Mouse (Mus musculus) left cerebral cortex, adult 18-20 months (tissue): Measurements from ENCODE around the gene Umad1. TPM values are rescaled to one million over a fixed set of nuclear protein-coding genes. Genes with fewer than 3 reads are reported as not detected.
"Not testable (repeated sequence)": the region's sequence is repeated elsewhere in the genome, so short reads cannot be mapped to it uniquely, and the experiment has no call there.

Experiments used
- DNase-seq, 2 experiments: peaks; one replicate each; pipeline ENCODE4 v3.0.0; 2021 to 2022; ENCODE audit warnings: low spot score in 2 of 2, mixed read lengths in 1 of 2
- total RNA-seq, 2 experiments: library from RNA; stranded (reverse); gene quantifications; 2 replicates each; pipeline ENCODE4 v1.2.3; 2021

Gene Umad1
- total RNA-seq, 2 experiments from 2014 or later = 44.8 to 45.6 TPM

DNA sequence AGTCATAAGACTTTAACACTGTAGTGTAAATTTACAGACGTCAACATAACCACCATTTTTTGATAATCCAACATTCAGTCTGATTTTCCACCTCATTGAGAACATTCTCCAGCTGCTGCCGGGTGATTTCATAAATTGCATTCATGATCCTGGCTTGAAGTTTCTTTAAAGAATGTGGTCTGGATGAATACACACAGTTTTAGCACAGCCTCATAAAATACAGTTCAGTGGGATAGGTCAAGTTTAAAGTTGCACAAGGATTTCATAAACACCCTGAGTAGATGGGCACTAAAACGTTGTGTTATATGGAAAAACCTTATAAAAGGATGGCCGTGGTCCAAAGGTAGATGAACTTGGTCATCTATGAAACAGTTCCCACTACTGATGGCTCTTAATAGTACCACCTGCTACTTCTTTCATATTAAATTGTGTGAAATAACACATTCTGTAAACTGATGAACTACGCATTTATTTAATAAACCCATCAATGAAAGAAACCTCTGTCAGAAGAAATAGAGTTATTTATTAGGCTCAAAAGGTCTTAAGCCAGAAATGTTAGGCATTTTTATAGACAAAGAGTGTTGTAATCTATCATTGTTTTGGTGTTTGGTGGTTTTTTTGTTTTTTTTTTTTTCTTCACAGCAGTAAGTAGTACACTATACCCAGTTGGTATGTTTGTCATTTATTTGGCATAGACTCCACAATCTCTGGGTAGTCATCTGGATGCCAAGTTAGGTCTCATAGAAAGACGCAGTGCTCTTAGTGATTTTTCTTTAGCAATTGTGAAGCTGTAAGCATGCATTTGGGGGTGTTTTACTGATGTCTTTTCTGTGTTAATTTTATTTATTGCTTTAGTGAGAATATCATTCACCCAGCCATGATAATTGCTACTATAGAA lies 49.0 kb downstream of the Umad1 start:
- DNase-seq = no peak

DNA sequence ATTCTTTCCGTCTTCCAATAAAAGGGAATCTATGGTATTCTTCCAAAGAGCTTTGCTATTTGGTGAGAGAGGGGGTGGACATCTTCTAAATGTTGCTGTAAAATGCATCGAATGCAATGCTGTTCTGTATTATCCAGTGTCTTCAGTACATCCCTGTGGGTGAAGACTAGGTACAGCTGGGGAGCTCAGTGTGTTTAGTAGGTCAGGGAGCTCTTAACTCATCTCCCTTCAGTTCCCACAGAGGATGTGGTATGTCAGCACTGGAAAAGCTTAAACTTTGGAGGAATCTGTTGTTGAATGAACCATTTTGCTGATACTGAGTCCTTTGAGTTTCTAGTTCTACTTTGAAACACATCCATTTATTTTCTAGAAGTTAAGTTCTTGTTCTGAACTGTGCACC lies 53.5 kb downstream of the Umad1 start:
- no peak for DNase-seq

DNA sequence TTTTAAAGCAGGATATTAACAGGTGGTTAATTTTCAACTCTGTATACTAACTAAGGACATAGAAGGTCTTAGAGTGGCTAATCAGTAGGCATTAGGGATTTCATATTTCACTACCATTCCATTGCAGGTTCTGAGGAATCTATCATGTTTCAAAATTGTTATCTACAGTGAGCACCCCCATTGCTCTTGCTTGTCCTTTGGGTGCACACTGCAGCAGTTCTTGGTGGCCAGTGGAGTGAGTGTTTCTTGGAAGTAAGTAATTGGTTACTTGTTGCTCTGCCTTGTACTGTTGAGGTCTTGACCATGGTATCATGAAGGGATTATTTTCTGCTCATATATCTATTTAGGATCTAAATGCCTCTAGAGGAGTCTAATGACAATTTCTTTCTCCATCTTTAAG lies 57.1 kb downstream of the Umad1 start:
- DNase-seq = no peak

GRCm38 (mm10) chr6:8319591-8319990 lies 60.5 kb downstream of the Umad1 start:
- no peak for DNase-seq

GRCm38 (mm10) chr6:8331496-8331895 lies 72.4 kb downstream of the Umad1 start:
- not testable (repeated sequence) for DNase-seq

GRCm38 (mm10) chr6:8333380-8333779 lies 74.3 kb downstream of the Umad1 start:
- DNase-seq = no peak

- DNase-seq = no peak
Observed at GRCm38 (mm10) chr6:8336487-8337390, 77.7 kb downstream of the Umad1 start.

DNA sequence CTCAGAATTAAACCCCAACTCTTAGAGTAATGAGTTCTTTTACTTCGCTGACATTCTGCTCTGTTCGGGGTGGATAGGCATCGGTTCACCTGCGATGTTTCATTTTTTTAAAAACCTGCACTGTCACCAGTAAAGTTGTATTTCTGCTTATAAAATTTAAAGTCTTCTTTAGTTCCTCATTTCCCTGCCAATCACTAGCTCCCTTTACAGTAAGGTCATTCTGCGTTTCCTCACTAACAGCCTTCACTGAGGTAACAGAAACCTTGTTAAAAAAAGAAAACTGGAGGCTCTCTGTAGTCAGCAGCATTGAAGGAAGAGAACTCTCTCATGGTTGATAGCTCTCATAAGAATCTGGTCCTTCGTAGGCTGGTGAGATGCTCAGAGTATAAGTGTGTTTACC lies 80.4 kb downstream of the Umad1 start:
- no peak for DNase-seq

- DNase-seq = no peak
Observed at GRCm38 (mm10) chr6:8343271-8343670, 84.2 kb downstream of the Umad1 start.

- DNase-seq = peak; percentile 55 to 61
Observed at GRCm38 (mm10) chr6:8345219-8345856, 86.2 kb downstream of the Umad1 start.

- DNase-seq = no peak
Observed at GRCm38 (mm10) chr6:8347154-8347553, 88.1 kb downstream of the Umad1 start.

DNA sequence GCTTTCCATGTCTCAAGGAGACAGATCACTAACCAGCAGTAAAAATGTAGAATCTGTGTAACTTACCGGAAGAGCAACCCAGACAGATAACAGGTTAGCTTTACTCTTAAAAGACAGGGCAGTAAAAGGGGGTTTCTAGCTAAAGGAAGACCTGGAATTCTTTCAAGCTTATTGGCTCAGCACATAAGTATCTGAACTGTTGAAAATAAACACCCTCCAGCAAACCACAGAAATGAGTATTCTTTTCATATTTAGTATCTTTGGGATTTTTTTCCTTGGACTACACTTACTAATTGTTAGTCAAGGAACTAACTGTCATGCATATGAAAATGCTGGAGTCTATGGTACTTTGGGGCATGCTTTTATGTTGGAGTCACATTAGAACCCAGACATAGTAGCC lies 89.3 kb downstream of the Umad1 start:
- DNase-seq = no peak

DNA sequence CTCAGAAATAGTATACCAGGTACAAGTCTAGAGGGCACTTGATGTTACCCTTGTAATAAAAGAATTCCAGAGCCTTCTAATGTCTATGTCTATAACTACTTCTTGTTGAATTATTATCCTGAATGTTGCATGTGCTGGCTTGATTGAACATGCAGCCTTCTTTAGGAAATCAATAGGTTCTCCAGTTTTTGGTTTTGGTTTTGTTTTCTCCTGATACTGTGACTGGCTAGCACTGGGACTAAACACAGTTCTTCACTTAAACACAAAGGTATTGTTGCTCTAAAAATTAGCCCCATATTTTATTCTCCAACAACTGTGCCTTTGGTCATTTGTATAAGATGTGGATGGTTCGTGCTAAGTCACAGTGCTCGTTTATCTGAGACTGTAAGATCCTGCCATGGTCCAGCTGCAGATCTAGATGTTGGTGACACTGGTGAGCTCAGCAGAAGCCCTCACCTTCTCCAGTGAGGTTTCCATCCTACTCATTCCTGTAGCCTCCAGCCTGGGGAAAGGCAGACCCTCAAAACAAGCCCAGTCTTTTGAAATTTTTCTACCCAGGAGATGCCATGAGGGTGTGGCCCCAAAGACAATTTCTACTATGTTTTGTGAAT lies 90.1 kb downstream of the Umad1 start:
- DNase-seq = no peak

DNA sequence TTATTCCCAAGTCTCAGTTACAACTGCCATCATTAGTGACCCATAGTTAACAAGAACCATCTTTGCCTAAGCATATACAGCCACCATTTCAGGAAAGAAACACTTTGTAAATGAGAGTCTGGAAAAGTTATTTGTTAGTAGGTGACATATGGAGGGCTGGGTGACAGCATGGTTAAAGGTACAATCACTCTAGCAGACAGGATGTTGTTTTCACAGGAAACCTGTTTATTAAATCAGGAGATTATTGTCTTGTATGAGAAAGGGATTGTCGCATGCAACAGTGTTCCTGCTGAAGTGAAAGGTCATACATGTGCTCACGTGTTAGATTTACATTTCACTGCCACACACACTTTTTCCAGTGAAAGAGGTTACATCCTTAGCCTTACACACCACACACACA lies 92.4 kb downstream of the Umad1 start:
- DNase-seq = no peak

DNA sequence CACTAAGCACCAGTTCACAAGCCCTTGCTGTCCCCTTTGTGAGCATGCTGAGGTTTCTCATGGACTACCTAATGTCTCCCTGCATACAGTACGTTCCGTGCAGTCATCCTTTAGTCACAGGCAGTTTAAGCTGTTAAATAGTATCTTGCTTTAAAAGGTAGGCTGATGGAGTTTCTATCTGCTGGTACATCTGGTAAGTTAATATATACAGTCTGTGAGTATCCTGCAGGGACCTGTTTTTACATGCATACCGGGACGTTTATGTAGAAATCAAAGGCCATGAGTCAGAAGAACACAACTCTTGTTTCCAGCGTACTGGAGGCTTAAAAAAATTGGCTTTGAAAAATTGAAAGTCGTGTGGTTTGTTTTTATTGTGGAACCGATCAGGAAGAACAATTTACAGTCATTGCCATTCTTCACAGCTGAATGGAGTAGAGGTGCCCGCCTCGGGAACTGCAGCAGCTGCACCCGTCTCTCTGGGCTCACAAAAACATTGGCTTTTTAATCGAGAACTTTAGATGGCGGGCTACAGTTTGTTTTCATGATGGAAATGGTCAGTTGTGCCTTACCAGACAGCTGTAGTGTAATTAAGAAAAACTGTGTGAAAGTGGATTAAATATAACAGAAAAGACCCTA lies 93.6 kb downstream of the Umad1 start:
- DNase-seq = no peak

DNA sequence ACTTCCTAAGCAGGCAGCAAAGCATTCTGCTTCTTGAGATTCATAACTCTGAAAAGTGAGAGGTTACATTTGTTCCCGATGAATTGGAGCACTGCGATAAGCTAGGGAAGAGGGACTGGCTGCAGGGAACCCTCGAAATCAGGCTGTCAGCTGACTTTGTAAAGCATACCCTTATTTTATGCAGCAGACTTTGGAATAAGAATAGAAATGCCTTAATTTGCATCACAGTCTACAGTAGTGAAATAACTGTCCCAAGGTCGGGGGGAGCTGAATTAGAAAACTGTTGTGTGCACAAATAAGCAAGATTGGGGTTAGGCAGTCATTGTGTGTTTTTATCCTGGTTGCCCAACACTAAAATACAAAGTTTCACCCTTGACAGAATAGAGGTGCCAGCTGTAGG lies 94.4 kb downstream of the Umad1 start:
- DNase-seq = no peak

- no peak for DNase-seq
Observed at GRCm38 (mm10) chr6:8354846-8355245, 95.8 kb downstream of the Umad1 start.

DNA sequence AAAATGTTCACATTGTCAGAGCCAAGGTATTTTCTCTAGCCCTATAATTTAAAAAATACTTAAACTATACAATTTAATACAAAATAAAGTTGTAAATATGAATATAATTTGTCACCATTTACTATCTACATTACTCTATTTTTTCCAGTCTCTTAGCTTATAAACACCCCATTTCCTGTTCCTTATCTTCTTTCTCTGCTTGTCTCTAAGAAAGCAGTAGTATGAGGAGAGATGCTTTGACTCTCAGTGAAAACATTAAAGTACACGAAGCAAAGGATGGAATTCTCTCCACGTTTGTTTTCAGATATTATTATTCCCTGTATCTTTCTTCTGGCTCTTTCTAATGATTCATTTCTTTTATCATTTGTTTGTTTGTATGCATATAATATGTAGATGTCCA lies 99.1 kb downstream of the Umad1 start:
- no peak for DNase-seq

- DNase-seq = no peak
Observed at GRCm38 (mm10) chr6:8358782-8359181, 99.7 kb downstream of the Umad1 start.

DNA sequence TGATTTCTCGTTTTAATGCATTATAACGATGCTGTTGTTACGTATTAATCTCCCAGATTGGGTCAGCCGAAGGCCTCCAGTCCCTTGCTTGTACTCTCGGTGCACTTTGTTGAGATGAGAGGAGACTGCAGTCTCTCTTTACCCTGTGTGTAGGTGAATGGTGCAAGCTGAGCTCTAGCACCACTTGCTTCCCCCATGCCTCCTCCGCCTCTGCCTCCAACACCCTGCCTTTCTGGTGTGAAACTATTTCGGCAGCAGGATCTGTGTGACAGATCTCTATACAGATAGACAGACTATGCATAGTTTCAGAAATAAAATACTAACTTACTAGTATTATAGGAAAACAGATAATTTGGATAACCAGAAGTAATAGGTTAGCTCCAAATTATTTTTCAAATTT lies 101.7 kb downstream of the Umad1 start:
- DNase-seq = peak in 1 of 2 experiments; percentile 35
